Mouse (Mus musculus): ENCODE data around the gene Bub1. TPM values are rescaled to one million over a fixed set of nuclear protein-coding genes. Genes with fewer than 3 reads are reported as not detected.

Gene Bub1
- polyA plus RNA-seq, 1 experiment from 2014 or later = 1.4 TPM

GRCm38 (mm10) chr2:127761587-127761986 lies 70.1 kb downstream of the Bub1 start:
- WGBS = 86% methylated on average over 5 of the region's 5 CpGs
- no peak for ATAC-seq
- no peak for DNase-seq (ENCODE audit: low spot score)
- TF ChIP-seq CTCF (IDR thresholded peaks at IDR 0.05) (no peak), EP300 (IDR thresholded peaks at IDR 0.05) (no peak)
- H3K9ac ChIP-seq (replicated peaks; ENCODE audit: low read depth) = no peak overlapping the region
- H3K36me3 ChIP-seq (ENCODE audit: insufficient read depth, low read length) = 0 out of 2 replicates have a peak, but pooled peaks cover 6% of the 10 kb centered on the region
- no peaks in the 10 kb centered on the region for H3K9me3 ChIP-seq (ENCODE audit: low read length)
- H3K4me1 ChIP-seq (ENCODE audit: insufficient read depth, low read depth, low read length) = no peaks in the 10 kb centered on the region
- no peaks in the 10 kb centered on the region for H3K27me3 ChIP-seq (replicated peaks; ENCODE audit: insufficient read depth, low read length)
- no peak overlapping the region for H3K27ac ChIP-seq (ENCODE audit: low read length)
- no peak overlapping the region for H3K4me3 ChIP-seq (ENCODE audit: low read depth, low read length)
- H3K4me2 ChIP-seq (replicated peaks; ENCODE audit: low read depth, low read length) = no peak overlapping the region

- no peaks in the 10 kb centered on the region for H3K27me3 ChIP-seq (replicated peaks; ENCODE audit: insufficient read depth, low read length)
- H3K36me3 ChIP-seq (ENCODE audit: insufficient read depth, low read length) = 0 out of 2 replicates have a peak, but pooled peaks cover 6% of the 10 kb centered on the region
- WGBS = 66% methylated on average over 10 of the region's 10 CpGs
- DNase-seq (ENCODE audit: low spot score) (no peak), ATAC-seq (no peak)
- H3K4me1 ChIP-seq (ENCODE audit: insufficient read depth, low read depth, low read length) = no peaks in the 10 kb centered on the region
- H3K4me2 ChIP-seq (replicated peaks; ENCODE audit: low read depth, low read length) = no peak overlapping the region
- TF ChIP-seq EP300 (IDR thresholded peaks at IDR 0.05) (no peak), CTCF (IDR thresholded peaks at IDR 0.05) (no peak)
- no peak overlapping the region for H3K9ac ChIP-seq (replicated peaks; ENCODE audit: low read depth)
- H3K27ac ChIP-seq (ENCODE audit: low read length) = no peak overlapping the region
- H3K9me3 ChIP-seq (ENCODE audit: low read length) = no peaks in the 10 kb centered on the region
- no peak overlapping the region for H3K4me3 ChIP-seq (ENCODE audit: low read depth, low read length)
These were observed 71.2 kb downstream of the Bub1 start for GRCm38 (mm10) chr2:127760429-127761000.

- TF ChIP-seq EP300 (IDR thresholded peaks at IDR 0.05) = no peak
- TF ChIP-seq CTCF (IDR thresholded peaks at IDR 0.05) = no peak
- no peaks in the 10 kb centered on the region for H3K9me3 ChIP-seq (ENCODE audit: low read length)
- H3K27ac ChIP-seq (ENCODE audit: low read length) = no peak overlapping the region
- H3K9ac ChIP-seq (replicated peaks; ENCODE audit: low read depth) = no peak overlapping the region
- 82% methylated on average over 6 of the region's 6 CpGs for WGBS
- no peak overlapping the region for H3K4me3 ChIP-seq (ENCODE audit: low read depth, low read length)
- no peak overlapping the region for H3K4me2 ChIP-seq (replicated peaks; ENCODE audit: low read depth, low read length)
- no peak for ATAC-seq
- H3K27me3 ChIP-seq (replicated peaks; ENCODE audit: insufficient read depth, low read length) = no peaks in the 10 kb centered on the region
- H3K4me1 ChIP-seq (ENCODE audit: insufficient read depth, low read depth, low read length) = no peaks in the 10 kb centered on the region
- 0 out of 2 replicates have a peak, but pooled peaks cover 6% of the 10 kb centered on the region for H3K36me3 ChIP-seq (ENCODE audit: insufficient read depth, low read length)
- DNase-seq (ENCODE audit: low spot score) = no peak
These were observed 71.7 kb downstream of the Bub1 start for GRCm38 (mm10) chr2:127760014-127760413.

GRCm38 (mm10) chr2:127759157-127759880 lies 72.3 kb downstream of the Bub1 start:
- TF ChIP-seq EP300 (IDR thresholded peaks at IDR 0.05) (no peak), CTCF (IDR thresholded peaks at IDR 0.05) (peak; percentile 55)
- ATAC-seq (peak; percentile 37; the same call in 1 of the 2 replicates), DNase-seq (ENCODE audit: low spot score) (no peak)
- H3K4me1 ChIP-seq (ENCODE audit: insufficient read depth, low read depth, low read length) = no peaks in the 10 kb centered on the region
- no peak overlapping the region for H3K4me2 ChIP-seq (replicated peaks; ENCODE audit: low read depth, low read length)
- no peak overlapping the region for H3K9ac ChIP-seq (replicated peaks; ENCODE audit: low read depth)
- H3K27ac ChIP-seq (ENCODE audit: low read length) = no peak overlapping the region
- H3K36me3 ChIP-seq (ENCODE audit: insufficient read depth, low read length) = 0 out of 2 replicates have a peak, but pooled peaks cover 6% of the 10 kb centered on the region
- WGBS = 54% methylated on average over 5 of the region's 5 CpGs
- no peaks in the 10 kb centered on the region for H3K27me3 ChIP-seq (replicated peaks; ENCODE audit: insufficient read depth, low read length)
- H3K9me3 ChIP-seq (ENCODE audit: low read length) = no peaks in the 10 kb centered on the region
- no peak overlapping the region for H3K4me3 ChIP-seq (ENCODE audit: low read depth, low read length)

GRCm38 (mm10) chr2:127757171-127757570 lies 74.5 kb downstream of the Bub1 start:
- H3K27ac ChIP-seq (ENCODE audit: low read length) = no peak overlapping the region
- no peaks in the 10 kb centered on the region for H3K9me3 ChIP-seq (ENCODE audit: low read length)

GRCm38 (mm10) chr2:127754113-127754512 lies 77.6 kb downstream of the Bub1 start:
- Histone ChIP-seq H3K4me2 (replicated peaks; ENCODE audit: low read depth, low read length) (no peak overlapping the region), H3K9ac (replicated peaks; ENCODE audit: low read depth) (no peak overlapping the region), H3K9me3 (ENCODE audit: low read length) (no peaks in the 10 kb centered on the region), H3K27me3 (replicated peaks; ENCODE audit: insufficient read depth, low read length) (no peaks in the 10 kb centered on the region), H3K27ac (ENCODE audit: low read length) (no peak overlapping the region), H3K36me3 (ENCODE audit: insufficient read depth, low read length) (no peaks in the 10 kb centered on the region), H3K4me1 (ENCODE audit: insufficient read depth, low read depth, low read length) (no peaks in the 10 kb centered on the region), H3K4me3 (ENCODE audit: low read depth, low read length) (no peak overlapping the region)
- WGBS = 94% methylated on average over 4 of the region's 4 CpGs
- DNase-seq (ENCODE audit: low spot score) = no peak
- no peak for TF ChIP-seq CTCF (IDR thresholded peaks at IDR 0.05)
- no peak for ATAC-seq

More at GRCm38 (mm10) chr2:127757171-127757570, 74.5 kb downstream of the Bub1 start:
- ATAC-seq (no peak), DNase-seq (ENCODE audit: low spot score) (no peak)
- 35% methylated on average over 8 of the region's 8 CpGs for WGBS
- H3K27me3 ChIP-seq (replicated peaks; ENCODE audit: insufficient read depth, low read length) = no peaks in the 10 kb centered on the region
- H3K4me2 ChIP-seq (replicated peaks; ENCODE audit: low read depth, low read length) = no peak overlapping the region
- TF ChIP-seq CTCF (IDR thresholded peaks at IDR 0.05) (no peak), EP300 (IDR thresholded peaks at IDR 0.05) (no peak)
- no peaks in the 10 kb centered on the region for H3K4me1 ChIP-seq (ENCODE audit: insufficient read depth, low read depth, low read length)
- 0 out of 2 replicates have a peak, but pooled peaks cover 6% of the 10 kb centered on the region for H3K36me3 ChIP-seq (ENCODE audit: insufficient read depth, low read length)
- H3K9ac ChIP-seq (replicated peaks; ENCODE audit: low read depth) = no peak overlapping the region
- no peak overlapping the region for H3K4me3 ChIP-seq (ENCODE audit: low read depth, low read length)
